Mouse (Mus musculus) hindlimb bud, embryonic 11.5 days (tissue): ENCODE measurements around the gene Nog.

Source experiments
- DNase-seq: peaks from one replicate; pipeline ENCODE4 v3.0.0-alpha.2; 2012; ENCODE audit warnings: low read depth, low spot score; ENCODE audit errors: extremely low spot score

Gene Nog

DNA sequence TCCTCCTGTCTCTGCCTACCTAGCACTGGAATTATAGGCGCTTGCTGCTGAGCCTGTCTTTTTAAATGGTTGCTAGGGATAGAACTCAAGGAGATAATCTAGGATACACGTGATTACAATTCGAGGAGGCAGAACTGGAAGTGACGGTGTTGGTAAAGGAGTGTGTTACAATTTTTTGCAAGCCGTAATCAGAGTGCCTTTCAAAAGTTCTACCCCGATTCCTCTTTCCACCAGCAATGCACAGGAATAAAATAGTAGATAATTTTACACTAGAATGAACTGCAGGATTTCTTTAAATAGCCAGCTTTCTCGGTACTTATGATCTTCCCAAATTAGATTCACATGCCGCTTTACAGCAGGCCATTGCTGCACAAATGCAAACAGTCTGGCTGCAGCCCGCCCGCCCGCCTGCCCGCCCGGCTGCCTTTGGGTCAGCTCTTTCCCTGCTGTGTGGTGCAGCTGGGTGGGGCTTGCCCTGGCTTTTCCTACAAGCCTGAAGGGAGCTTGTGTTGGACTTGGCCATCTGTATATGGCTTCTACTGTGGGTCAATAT is 32.2 kb downstream of the Nog start:
- DNase-seq: no peak

DNA sequence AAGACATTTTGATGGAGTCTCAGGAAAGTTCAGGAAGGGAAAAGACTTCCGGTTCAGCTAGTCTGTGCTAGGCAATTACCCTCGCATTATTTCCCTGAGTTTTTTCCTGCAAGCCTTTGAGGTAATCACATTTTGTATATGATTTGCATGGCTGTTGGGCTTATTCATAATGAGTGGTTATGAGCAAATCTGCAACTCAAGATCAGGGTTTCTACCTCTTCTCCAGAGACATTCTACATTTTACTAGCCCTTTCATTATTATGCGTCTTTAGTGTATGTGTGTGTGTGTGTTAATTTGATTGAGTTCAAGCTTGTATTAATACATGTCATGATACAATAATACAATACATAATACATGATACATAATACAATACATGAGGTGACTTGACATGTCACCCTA is 34.6 kb downstream of the Nog start:
- DNase-seq: no peak

DNA sequence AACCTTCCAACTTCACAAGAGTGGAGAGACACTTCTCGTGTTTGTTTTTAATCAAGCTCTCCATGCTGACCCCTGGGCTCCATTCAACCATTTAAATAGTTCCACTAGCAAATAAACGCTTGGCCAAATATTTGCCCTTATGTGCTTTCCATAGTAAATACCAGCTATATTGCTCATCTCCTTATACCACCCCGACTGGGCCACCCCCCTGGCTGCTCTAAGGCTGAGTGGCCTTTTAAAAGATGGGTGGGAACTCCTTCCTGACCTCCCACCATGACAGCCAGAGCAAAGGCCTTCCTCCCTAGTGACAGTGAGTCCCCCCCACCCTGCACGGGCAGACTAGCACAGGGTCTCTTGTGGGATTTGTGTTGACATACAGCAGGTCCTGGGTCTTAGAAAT is 37.1 kb downstream of the Nog start:
- DNase-seq: no peak

DNA sequence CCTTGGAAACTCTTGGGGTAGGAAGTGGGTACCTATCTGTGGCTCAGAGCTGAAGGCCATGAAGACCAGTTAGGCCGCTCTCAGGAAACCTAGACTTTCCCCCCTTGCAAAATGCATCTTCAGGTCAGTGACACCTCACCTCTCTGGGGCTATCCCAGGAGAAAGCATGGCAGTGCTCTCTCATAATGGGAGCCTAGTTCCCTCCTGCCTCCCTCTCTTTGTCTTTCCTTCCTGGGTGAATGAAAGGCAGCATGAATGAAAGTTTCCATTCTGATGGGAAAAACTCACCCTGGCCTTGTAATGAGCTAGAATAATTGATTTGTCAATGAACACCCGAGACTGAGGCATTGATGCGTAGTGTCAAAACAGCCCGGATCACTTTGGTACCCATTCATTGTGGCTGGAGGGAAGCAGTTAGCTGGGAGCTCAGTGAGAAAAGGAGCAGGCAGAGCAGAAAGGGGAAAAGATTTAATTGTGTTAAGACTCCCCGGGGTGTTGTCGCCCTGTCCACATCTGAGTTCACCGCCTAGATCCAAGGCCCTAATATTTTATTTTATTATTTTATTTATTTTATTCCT is 42.7 kb downstream of the Nog start:
- no peak for DNase-seq

DNA sequence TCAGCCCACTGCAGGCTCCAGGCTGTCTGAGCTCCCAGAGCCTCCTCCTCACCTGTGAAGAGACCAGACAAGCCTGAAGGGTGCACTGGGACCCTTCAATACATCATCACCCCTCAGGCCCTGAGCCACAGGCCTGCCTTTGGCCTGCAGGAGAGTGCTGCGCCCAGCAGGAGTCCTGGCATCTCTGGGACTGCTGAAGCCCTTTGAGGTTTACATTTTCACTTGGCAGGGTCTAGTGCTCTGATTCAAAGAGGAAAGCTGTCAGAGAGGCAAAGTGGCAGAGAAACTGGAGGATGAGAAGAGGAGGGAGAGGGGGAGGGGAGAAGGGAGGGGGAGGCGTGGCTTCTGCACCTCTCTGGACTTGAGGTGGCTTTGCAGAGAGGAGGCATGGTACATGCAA is 44.2 kb downstream of the Nog start:
- DNase-seq: no peak

DNA sequence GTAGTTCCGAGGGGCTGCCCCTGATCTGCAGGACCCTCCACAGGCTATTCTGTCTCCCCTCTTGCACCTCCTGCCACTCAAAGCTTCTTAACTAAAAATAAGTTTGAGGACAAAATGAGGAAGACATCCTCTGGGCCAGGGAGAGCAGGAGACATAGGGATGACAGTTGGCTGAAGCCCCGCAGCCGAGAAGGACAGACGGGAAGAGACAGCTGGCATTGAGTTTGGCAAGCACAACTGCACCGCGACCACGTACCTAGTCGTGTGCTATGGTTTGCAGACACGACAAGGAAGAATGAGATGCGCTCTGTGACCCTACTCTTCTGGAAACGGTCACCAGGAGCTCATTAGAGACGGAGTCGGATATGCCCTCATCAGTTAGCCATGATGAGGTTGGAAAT is 48.2 kb downstream of the Nog start:
- no peak for DNase-seq
